Mouse (Mus musculus) brain, embryonic 14.5 days (tissue): Measurements from ENCODE around the gene Lrba. TPM values are rescaled to one million over a fixed set of nuclear protein-coding genes. Genes with fewer than 3 reads are reported as not detected.

Source experiments
- DNase-seq: peaks from one replicate; pipeline ENCODE4 v3.0.0-alpha.2; 2011; ENCODE audit warnings: low read depth
- CTCF ChIP-seq: fragments of 200-500 bp; IDR thresholded peaks from 2 replicates; pipeline ENCODE4 v1.5.1; 2012; ENCODE audit warnings: inconsistent platforms, mild to moderate bottlenecking, moderate library complexity, borderline replicate concordance; ENCODE audit not compliant: insufficient read depth, insufficient read length; ENCODE audit errors: extremely low read depth
- POLR2A ChIP-seq: fragments of 200-500 bp; IDR thresholded peaks from 2 replicates; pipeline ENCODE4 v1.6.1; 2012; ENCODE audit warnings: mild to moderate bottlenecking, inconsistent platforms, borderline replicate concordance; ENCODE audit not compliant: poor library complexity, insufficient read depth, insufficient read length, severe bottlenecking; ENCODE audit errors: extremely low read depth
- polyA plus RNA-seq: library from polyadenylated mRNA; depleted of rRNA; stranded (reverse); fragments of >200 nt; gene quantifications from 2 replicates; pipeline ENCODE4 v1.2.3, GENCODE M21; 2012

Lrba gene
- polyA plus RNA-seq, 1 experiment, result 16.8 TPM

- TF ChIP-seq CTCF, result no peak
- no peak for TF ChIP-seq POLR2A
These were observed 199.3 kb downstream of the Lrba start for GRCm38 (mm10) chr3:86423828-86424227.

GRCm38 (mm10) chr3:86426733-86427132, 202.3 kb downstream of the Lrba start:
- DNase-seq, result no peak
- TF ChIP-seq CTCF, result no peak
- TF ChIP-seq POLR2A, result no peak

More at GRCm38 (mm10) chr3:86423828-86424227, 199.3 kb downstream of the Lrba start:
- DNase-seq, result no peak

GRCm38 (mm10) chr3:86443497-86443896, 219.0 kb downstream of the Lrba start:
- TF ChIP-seq POLR2A (no peak), CTCF (no peak)
- DNase-seq, result no peak

DNA sequence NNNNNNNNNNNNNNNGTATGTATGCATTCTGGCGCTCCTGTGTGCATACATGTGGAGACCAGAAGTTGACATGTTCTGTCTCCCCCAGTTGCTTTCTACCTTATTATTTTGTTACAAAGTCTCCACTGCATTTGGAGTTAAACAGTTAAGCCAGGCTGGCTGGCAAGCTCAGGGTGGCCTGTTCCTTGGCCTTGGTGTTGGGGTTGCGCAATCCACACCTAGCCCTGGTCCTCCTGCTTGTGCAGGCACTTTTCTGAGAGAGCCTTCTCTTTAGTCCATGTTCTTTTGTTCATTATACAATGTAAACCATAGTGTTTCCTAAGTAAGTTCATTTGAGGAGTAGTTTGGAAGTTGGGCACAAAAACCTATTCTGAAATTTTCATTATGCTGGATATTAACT, 226.7 kb downstream of the Lrba start:
- TF ChIP-seq POLR2A (no peak), CTCF (no peak)
- DNase-seq, result no peak

- no peak for DNase-seq
- TF ChIP-seq CTCF (no peak), POLR2A (no peak)
These were observed 237.1 kb downstream of the Lrba start for GRCm38 (mm10) chr3:86461582-86461981.

- DNase-seq, result no peak
- TF ChIP-seq CTCF, result no peak
- TF ChIP-seq POLR2A, result no peak
These were observed 265.5 kb downstream of the Lrba start for GRCm38 (mm10) chr3:86489992-86490391.

DNA sequence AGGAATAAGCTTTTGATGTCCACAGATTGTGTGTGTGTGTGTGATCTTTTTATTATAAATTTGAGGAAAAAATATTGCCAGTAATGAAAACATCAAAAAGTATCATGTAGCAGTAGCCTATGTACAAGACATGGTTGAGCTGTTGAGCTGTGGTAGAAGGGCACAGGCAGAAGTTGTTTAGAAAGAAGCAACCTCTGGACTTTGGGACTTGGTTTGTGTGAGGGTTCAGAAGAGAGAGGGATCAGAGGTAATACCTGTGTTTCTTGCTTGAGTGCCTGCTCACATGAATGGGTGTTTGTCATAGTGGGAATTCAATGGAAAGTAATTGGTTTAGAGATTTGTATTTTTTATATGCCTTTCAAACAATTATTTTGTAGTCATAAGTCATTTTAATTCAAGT, 276.1 kb downstream of the Lrba start:
- DNase-seq, result no peak
- TF ChIP-seq CTCF (no peak), POLR2A (no peak)

GRCm38 (mm10) chr3:86518506-86519109, 294.1 kb downstream of the Lrba start:
- TF ChIP-seq POLR2A, result no peak
- TF ChIP-seq CTCF, result no peak
- DNase-seq, result no peak

GRCm38 (mm10) chr3:86522880-86523505, 298.5 kb downstream of the Lrba start:
- peak; percentile 32 for DNase-seq
- TF ChIP-seq CTCF, result no peak
- TF ChIP-seq POLR2A, result no peak

DNA sequence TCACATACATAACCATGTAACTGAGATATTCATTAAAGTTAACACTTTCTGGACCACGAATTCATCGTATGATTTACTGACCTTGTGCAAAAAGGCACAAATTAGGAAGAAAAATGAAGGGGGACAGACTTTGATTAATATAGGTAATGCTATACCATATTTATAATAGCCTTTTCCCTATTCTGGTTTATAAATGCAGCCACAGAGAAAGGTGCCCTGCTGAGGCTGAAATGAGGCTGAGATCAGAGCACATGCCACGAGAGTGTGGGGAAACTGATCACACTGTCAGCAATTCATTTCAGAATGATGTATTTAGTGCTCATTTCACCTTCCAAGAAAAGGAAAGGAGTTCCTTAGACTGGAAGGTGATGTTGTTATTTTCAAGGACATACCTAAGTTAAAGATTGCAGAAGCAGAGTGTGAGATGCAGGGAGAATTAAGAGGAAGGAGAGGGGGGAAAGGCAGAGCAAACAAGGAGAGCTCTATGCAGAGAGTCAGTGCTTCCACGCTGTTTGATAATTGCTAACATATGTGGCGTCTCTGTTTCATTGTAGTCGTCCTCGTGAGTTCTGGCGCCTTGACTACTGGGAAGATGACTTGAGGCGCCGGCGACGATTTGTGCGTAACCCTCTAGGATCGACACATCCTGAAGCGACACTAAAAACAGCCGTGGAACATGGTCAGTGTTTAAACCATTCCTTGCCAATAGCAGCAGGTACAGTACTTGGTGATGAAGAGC, 307.2 kb downstream of the Lrba start:
- TF ChIP-seq CTCF (no peak), POLR2A (no peak)
- DNase-seq, result peak; percentile 34

GRCm38 (mm10) chr3:86536751-86537150, 312.3 kb downstream of the Lrba start:
- no peak for TF ChIP-seq POLR2A
- no peak for TF ChIP-seq CTCF

More at GRCm38 (mm10) chr3:86536751-86537150, 312.3 kb downstream of the Lrba start:
- no peak for DNase-seq
